Mouse (Mus musculus) midbrain, embryonic 10.5 days (tissue): ENCODE measurements around the gene Aldh8a1. TPM values are rescaled to one million over a fixed set of nuclear protein-coding genes. Genes with fewer than 3 reads are reported as not detected.

Source experiments
- DNase-seq: peaks from one replicate; pipeline ENCODE4 v3.0.0-alpha.2; 2017; ENCODE audit warnings: low spot score
- H3K27ac ChIP-seq: fragments of 300-500 bp; sonication (generic); replicated peaks from 2 replicates; pipeline ENCODE4 v1.5.1; 2016; ENCODE audit warnings: mild to moderate bottlenecking
- H3K27me3 ChIP-seq: fragments of 300-500 bp; sonication (generic); 2 replicates; pipeline ENCODE4 v1.6.1; 2016; ENCODE audit warnings: low read depth, mild to moderate bottlenecking; ENCODE audit not compliant: poor library complexity, severe bottlenecking
- H3K36me3 ChIP-seq: fragments of 300-500 bp; sonication (generic); 2 replicates; pipeline ENCODE4 v1.6.1; 2016; ENCODE audit warnings: mild to moderate bottlenecking, moderate library complexity
- H3K4me1 ChIP-seq: fragments of 300-500 bp; sonication (generic); 2 replicates; pipeline ENCODE4 v1.6.1; 2016
- H3K4me3 ChIP-seq: fragments of 300-500 bp; sonication (generic); 2 replicates; pipeline ENCODE4 v1.5.1; 2016; ENCODE audit warnings: mild to moderate bottlenecking, moderate library complexity
- H3K9me3 ChIP-seq: fragments of 300-500 bp; sonication (generic); replicated peaks from 2 replicates; pipeline ENCODE4 v1.6.1; 2016; ENCODE audit warnings: mild to moderate bottlenecking
- WGBS: fragments of 180-500 bp; shearing (Covaris S2); methylation state at CpG from one replicate; pipeline ENCODE4 v1.1.7; 2016; 5-methylcytosine and 5-hydroxymethylcytosine counted together
- polyA plus RNA-seq: library from polyadenylated mRNA; unstranded; fragments of >200 nt; fragmentation: Nextera tagmentation; extraction: Ambion mirVana; gene quantifications from 2 replicates; pipeline ENCODE4 v1.2.1, GENCODE M21; 2016

Gene Aldh8a1
- polyA plus RNA-seq, 1 experiment from 2014 or later = 0.12 TPM

GRCm38 (mm10) chr10:21441020-21441419 is 63.9 kb downstream of the Aldh8a1 start:
- WGBS = 66% methylated on average over 4 of the region's 4 CpGs
- Histone ChIP-seq H3K27me3 (no peaks in the 10 kb centered on the region), H3K4me1 (peaks cover 10% of the 10 kb centered on the region; the same call in 1 of the 2 replicates), H3K27ac (no peak overlapping the region), H3K36me3 (no peaks in the 10 kb centered on the region), H3K4me3 (no peak overlapping the region), H3K9me3 (no peaks in the 10 kb centered on the region)
- DNase-seq = no peak

- no peak for DNase-seq
Measured at GRCm38 (mm10) chr10:21441690-21442089, 64.6 kb downstream of the Aldh8a1 start.

GRCm38 (mm10) chr10:21443646-21444324 is 66.7 kb downstream of the Aldh8a1 start:
- 0 out of 2 replicates have a peak overlapping the region, but pooled peaks have one; percentile 42 for H3K27ac ChIP-seq
- no peaks in the 10 kb centered on the region for H3K36me3 ChIP-seq
- WGBS = 69% methylated on average over 8 of the region's 8 CpGs
- no peaks in the 10 kb centered on the region for H3K27me3 ChIP-seq
- DNase-seq = no peak
- H3K4me3 ChIP-seq = no peak overlapping the region
- no peaks in the 10 kb centered on the region for H3K9me3 ChIP-seq
- H3K4me1 ChIP-seq = peaks cover 10% of the 10 kb centered on the region; the same call in 1 of the 2 replicates

More at GRCm38 (mm10) chr10:21441690-21442089, 64.6 kb downstream of the Aldh8a1 start:
- H3K9me3 ChIP-seq = no peaks in the 10 kb centered on the region
- no peaks in the 10 kb centered on the region for H3K27me3 ChIP-seq
- H3K36me3 ChIP-seq = no peaks in the 10 kb centered on the region
- no peak overlapping the region for H3K4me3 ChIP-seq
- H3K4me1 ChIP-seq = peaks cover 10% of the 10 kb centered on the region; the same call in 1 of the 2 replicates
- 81% methylated on average over 4 of the region's 4 CpGs for WGBS
- H3K27ac ChIP-seq = no peak overlapping the region

- Histone ChIP-seq H3K4me3 (no peak overlapping the region), H3K9me3 (no peaks in the 10 kb centered on the region), H3K4me1 (peaks cover 10% of the 10 kb centered on the region; the same call in 1 of the 2 replicates), H3K36me3 (no peaks in the 10 kb centered on the region), H3K27ac (0 out of 2 replicates have a peak overlapping the region, but pooled peaks have one; percentile 42), H3K27me3 (no peaks in the 10 kb centered on the region)
- WGBS = 85% methylated on average over 9 of the region's 9 CpGs
- DNase-seq = no peak
Measured at GRCm38 (mm10) chr10:21444410-21444809, 67.3 kb downstream of the Aldh8a1 start.

Other genes with a start within 250 kb of the Aldh8a1 start
- 5.1 and 6.8 TPM in 2 replicates for gene Myb, start 216.3 kb upstream of the Aldh8a1 start, polyA plus RNA-seq
- 134 and 136 TPM in 2 replicates for gene Hbs1l, start 81.3 kb upstream of the Aldh8a1 start, polyA plus RNA-seq
- not detected in 2 replicates for gene 1700020N01Rik, start 215.9 kb downstream of the Aldh8a1 start, polyA plus RNA-seq